Mouse (Mus musculus): ENCODE measurements around the gene Mrps33. TPM values are rescaled to one million over a fixed set of nuclear protein-coding genes. Genes with fewer than 3 reads are reported as not detected.

Mrps33 gene
- total RNA-seq (2021): 71.2 and 76.7 TPM in 2 replicates
- long read RNA-seq, transcript Mrps33-201 (3 exons, 1,107 nt): major isoform, 69 of 76 reads
- long read RNA-seq, partial matches to known transcripts: 1 of 76 reads
- long read RNA-seq, other reads (novel, unspliced or antisense): 4 of 76 reads

DNA sequence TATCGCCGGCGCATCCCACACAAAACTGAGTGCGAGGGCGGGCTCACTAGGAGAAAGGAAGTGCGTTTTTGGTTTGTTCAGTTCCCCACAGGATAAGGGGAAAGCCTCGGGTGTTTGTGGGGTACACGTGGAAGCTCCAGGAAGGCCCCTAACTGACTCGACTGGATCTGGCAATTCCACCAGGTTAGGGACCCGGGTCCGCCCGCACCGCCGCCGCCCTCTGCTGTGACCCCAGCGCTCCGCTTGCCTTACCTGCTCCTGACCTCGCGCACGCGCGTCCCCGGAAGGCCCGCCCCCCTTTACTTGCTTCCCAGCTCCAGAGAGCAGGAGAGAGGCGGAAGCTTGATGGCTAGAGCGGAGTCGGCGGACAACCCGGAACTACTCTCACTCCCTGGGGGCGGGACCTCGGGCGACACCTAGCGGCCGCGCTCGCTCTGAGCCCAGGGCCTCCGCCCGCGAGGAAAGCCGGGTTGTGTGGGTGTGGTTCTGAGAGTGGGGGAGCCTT lies at the start of gene Mrps33:
Gene Mrps33, minus strand, starts transcription at position 377 of the 505 bp plus-strand sequence.
- DNase-seq: peak; percentile 98

GRCm38 (mm10) chr6:39849667-39850066 lies 38.9 kb upstream of the Mrps33 start:
- no peak for DNase-seq

- DNase-seq: no peak
Observed at GRCm38 (mm10) chr6:39848766-39849165, 38.0 kb upstream of the Mrps33 start.

GRCm38 (mm10) chr6:39847538-39847937 lies 36.8 kb upstream of the Mrps33 start:
- no peak for DNase-seq

- no peak for DNase-seq
Observed at GRCm38 (mm10) chr6:39843698-39844342, 33.0 kb upstream of the Mrps33 start.

GRCm38 (mm10) chr6:39828736-39829135 lies 17.9 kb upstream of the Mrps33 start:
- no peak for DNase-seq

DNA sequence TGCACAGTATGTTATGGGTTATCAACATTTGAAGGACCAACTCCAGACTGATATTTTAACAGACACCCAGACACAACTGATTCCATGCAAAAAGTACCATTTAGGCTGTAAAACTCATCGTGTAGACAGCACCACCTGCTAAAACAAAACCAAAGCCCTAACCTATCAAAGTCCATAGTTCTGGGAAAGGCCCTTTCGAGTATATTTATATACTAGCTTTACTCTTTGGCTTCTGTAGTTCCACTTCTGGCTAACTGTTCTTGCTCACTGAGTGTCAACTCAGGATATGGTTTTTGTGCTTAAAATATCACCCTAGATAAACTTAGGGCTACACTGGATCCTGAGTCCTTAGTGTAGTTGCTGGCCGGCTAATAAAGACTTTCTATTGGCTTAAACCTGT lies 10.5 kb upstream of the Mrps33 start:
- DNase-seq: no peak

- DNase-seq: no peak
Observed at GRCm38 (mm10) chr6:39818922-39819321, 8.1 kb upstream of the Mrps33 start.

- no peak for DNase-seq
Observed at GRCm38 (mm10) chr6:39808511-39808910, 2.3 kb downstream of the Mrps33 start.

DNA sequence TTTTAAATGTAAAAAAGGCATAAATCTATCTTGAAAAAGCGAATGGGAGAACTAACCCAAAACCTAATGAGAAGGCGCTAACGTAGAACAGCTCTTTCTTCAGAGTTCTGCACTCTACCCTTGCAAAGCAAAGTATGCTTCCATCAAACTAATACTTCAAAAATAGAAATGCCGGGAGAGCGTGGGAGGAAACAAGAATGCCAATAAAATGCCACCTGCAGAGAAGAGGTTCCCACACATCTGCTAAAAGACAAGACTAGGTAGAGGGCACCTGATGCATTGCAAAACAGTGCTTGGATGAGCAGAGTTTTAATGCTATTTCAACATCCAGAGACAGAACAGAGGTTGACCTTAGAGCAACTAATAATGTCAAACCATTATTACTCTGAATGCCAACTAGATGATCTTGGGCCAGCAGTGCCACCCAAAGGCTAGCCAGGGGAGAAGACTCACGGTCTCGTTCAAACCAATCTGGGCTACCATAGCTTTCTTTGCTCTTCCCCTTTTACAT lies 3.7 kb downstream of the Mrps33 start:
- no peak for DNase-seq

GRCm38 (mm10) chr6:39806336-39806735 lies 4.5 kb downstream of the Mrps33 start:
- no peak for DNase-seq

DNA sequence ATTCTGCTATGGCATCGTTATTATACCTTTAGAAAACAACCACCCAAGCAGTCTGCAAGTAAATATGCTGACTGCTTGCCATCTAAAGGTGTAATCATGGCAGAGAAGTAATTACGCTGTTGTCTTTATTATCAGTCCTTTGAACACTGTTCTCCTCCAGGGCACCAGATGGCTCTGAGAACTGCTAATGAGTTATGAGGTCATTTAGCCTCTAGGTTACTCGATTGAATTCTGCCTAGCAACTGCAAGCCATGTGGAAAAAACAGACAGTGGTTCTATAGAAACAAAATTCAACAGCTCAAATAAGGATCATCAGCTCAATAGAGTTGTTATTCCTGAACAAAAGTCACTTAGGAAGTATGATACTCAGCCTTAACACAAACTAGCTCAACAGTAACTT lies 4.9 kb downstream of the Mrps33 start:
- no peak for DNase-seq

GRCm38 (mm10) chr6:39800977-39801376 lies 9.8 kb downstream of the Mrps33 start:
- no peak for DNase-seq

DNA sequence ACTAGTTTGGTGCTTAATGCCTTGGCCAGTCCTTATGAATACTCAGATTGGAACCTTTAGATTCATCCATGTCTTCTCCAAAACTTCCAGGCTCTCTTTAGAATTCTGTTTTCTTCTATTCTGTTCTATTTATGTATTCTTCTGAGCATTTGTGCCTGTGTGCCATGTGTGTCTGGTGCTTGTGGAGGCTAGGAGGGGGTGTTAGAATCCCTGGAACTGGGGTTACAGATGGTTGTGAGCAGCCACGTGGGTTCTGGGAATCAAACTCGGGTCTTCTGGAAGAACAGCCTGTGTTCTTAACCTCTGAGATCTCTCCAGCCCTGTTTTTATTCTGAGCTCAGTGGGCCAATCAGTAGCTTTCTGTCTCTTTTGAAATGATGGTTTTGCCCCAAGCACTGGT lies 13.7 kb downstream of the Mrps33 start:
- DNase-seq: no peak

- DNase-seq: no peak
Observed at GRCm38 (mm10) chr6:39796150-39796549, 14.6 kb downstream of the Mrps33 start.

DNA sequence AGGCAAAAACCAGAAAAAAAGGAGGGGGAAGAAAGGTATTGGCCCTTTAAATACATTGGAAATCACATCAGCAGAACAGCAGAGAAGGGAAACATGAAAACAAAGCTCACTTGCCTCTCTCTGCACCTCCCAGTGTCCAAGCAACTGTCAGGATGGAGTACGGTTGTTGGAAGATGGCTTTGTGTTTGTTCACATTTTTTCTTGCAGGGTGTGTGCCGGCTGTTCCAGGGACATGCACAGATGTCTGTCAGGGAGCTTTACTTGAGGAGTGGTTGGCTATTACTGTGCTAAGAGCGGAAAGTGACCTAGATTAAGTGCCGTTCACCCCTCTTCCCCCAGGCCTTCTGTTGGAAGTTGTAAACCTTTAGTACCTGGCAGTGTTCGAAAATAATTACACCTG lies 19.0 kb downstream of the Mrps33 start:
- no peak for DNase-seq

- no peak for DNase-seq
Observed at GRCm38 (mm10) chr6:39788408-39788807, 22.4 kb downstream of the Mrps33 start.

DNA sequence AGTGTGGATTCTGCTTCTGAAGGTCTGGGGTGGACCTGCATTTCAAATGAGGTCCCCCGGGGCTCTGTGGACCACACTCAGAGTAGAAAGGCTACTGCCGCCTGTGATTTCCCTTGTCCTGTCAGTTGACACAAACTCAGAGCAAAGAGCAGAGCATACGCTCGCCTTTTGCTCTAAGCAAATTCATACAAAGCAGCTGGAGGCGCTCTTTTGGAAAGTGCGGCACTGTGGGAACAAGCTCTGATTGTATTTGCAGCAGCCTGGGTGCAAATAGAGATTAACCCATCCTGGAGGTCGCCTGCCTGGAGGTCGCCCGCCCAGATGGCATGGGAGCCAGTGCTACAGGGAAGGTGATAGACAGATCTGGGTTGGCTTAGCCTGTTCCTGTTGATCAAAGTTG lies 23.0 kb downstream of the Mrps33 start:
- no peak for DNase-seq

DNA sequence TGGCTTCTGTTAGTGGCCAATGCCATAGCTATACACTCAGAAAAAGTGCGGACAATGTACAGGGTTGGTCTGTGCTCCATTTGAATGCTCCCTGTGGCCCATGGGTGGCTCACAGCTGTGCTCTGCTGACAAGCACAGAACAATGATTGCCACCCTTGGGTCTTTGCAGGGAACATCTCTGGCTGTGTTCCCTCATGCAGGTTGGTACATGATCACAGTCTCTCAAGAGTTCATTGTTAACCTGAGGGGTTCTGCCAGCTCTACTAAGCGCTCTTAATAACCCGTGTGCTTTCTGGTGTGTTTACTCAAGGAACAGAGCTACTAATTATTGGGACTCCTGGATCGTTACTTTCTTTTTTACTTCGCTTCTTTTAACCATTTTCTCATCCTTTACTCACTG lies 24.8 kb downstream of the Mrps33 start:
- no peak for DNase-seq

DNA sequence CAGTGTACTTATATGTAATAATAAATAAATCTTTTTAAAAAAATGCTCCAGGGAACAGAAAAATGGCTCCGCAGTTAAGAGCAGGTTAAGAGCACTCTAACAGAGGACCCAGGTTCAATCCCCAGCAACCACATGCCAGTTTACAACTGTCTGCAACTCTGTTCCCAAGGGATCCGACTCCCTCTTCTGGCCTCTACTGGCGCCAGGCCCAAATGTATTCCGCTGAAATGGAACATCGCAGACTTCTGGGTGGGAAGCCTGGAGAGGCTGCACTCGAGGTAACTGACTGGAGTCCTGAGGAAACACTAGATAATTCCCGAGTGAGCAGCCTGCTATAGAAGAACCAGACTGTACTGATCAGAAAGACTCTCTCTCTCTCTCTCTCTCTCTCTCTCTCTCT lies 27.3 kb downstream of the Mrps33 start:
- no peak for DNase-seq

- DNase-seq: no peak
Observed at GRCm38 (mm10) chr6:39782618-39783017, 28.2 kb downstream of the Mrps33 start.

DNA sequence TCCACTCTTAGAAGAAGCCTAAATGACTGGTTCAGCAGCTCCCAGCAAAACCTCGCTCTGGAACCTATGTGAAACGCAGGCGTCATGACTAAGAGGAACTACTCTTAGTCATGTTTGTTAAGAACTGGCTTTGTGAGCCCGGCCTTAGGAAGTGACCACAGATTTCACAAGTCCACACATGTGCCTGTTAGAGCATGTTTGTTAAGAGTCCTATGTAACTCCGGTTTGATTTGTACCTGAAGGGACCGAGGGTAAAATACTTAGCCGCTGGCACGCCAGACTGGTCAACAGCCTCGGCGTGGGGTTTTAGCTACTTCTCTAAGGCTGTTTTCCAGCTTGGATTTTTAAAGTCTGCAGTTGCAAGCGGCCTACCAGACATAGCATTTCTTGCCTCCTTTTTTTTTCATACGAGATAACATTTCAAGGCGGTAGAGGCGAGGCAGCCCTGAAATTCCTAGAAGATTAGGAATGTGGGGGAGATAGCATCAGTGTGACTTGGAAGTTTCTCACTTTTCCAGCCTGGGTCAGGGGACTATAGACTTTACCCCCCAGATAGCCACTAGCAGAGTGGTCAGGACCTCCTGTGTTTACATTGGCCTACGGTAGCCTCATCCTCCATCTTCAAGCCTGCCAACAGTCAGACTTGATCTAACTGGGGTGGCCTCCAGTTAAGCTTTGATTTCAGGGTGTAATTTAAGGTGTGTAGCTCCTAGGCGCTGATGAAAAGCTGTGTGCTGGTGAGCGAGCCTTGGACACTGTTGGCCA lies 28.8 kb downstream of the Mrps33 start:
- DNase-seq: peak; percentile 10

Measured in adrenal gland, postnatal 25 days (tissue).